Mouse (Mus musculus) Patski (cell line): Measurements from ENCODE around the gene Prok1. TPM values are rescaled to one million over a fixed set of nuclear protein-coding genes. Genes with fewer than 3 reads are reported as not detected.

Source experiments
- ATAC-seq: fragments of 100-300 bp; one replicate; pipeline ENCODE4 v1.8.0; 2021
- CTCF ChIA-PET: fragments of 350-600 bp; sonication (Branson Sonifier 250); formaldehyde crosslinking; loops from one replicate; lab custom pipeline; 2022; ENCODE audit warnings: inconsistent platforms; lab: Charles Lee
- POLR2A ChIA-PET: fragments of 350-600 bp; sonication (Branson Sonifier 250); formaldehyde crosslinking; loops from one replicate; lab custom pipeline; 2022; ENCODE audit warnings: antibody characterized with exemption, inconsistent platforms; lab: Charles Lee
- DNase-seq: peaks from one replicate; pipeline ENCODE4 v3.0.0-alpha.2; 2011; ENCODE audit warnings: low read depth, low spot score
- H3K27me3 ChIP-seq: fragments of 371-371 bp; one replicate; pipeline ENCODE4 v1.5.1; 2021
- CTCF ChIP-seq: fragments of 100-300 bp; IDR thresholded peaks from one replicate; pipeline ENCODE4 v1.5.1; 2021
- in situ Hi-C: fragments of 300-500 bp; cut with MboI; formaldehyde crosslinking; loops from 3 replicates; pipeline ENCODE4 v1.11.1; 2018; ENCODE audit warnings: low pct_unique_long_range_greater_than_20kb, mixed read lengths
- polyA plus RNA-seq: library from polyadenylated mRNA; unstranded; gene quantifications from one replicate; pipeline ENCODE4 v1.2.3, GENCODE M21; 2021

Gene Prok1
- polyA plus RNA-seq, 1 experiment from 2014 or later: not detected

DNA sequence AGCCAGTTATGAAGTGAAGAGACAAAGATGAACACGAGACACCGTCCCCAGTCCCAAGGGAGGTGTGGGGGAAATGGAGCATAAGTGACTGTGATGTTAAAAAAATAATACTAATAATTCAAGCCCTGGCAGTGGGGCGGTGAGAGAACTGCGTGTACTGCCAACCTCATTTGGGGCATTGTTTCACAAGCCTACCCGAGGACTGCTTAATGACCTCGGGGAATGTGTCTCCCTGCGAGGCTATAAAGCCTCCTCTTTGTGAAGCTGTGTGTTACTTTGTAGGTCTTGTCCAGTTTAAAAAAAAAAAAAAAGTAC lies 22.3 kb upstream of the Prok1 start:
- H3K27me3 ChIP-seq: no peaks in the 10 kb centered on the region
- ChIA-PET POLR2A (interaction anchor here (0.6 to 0.7 kb wide), 2 partner anchors 27 to 28 kb away, joined by 3 to 4 read pairs; no protein-coding TSS in a partner anchor), CTCF (interaction anchor here (1.6 to 1.9 kb wide), 2 partner anchors 11 to 20 kb away, joined by 3 to 9 read pairs; no protein-coding TSS in a partner anchor)
- no peak for TF ChIP-seq CTCF
- DNase-seq (no peak), ATAC-seq (no peak)
- in situ Hi-C loops: no loop called here

GRCm38 (mm10) chr3:107260956-107261850 lies 21.7 kb upstream of the Prok1 start:
- no peak for DNase-seq
- no peak for TF ChIP-seq CTCF
- CTCF ChIA-PET: interaction anchor here (0.7 to 1.9 kb wide), 4 partner anchors 11 to 51 kb away, joined by 3 to 9 read pairs (median 3); no protein-coding TSS in a partner anchor
- no peak for ATAC-seq
- in situ Hi-C loops: no loop called here
- POLR2A ChIA-PET: interaction anchor here (0.6 kb wide), 1 partner anchor 29 kb away, joined by 4 read pairs; no protein-coding TSS in a partner anchor
- H3K27me3 ChIP-seq: no peaks in the 10 kb centered on the region

- ATAC-seq (no peak), DNase-seq (no peak)
- H3K27me3 ChIP-seq: peaks cover under 1% of the 10 kb centered on the region
- in situ Hi-C loops: no loop called here
- no peak for TF ChIP-seq CTCF
- ChIA-PET POLR2A (interaction anchor here (0.7 kb wide), 1 partner anchor 266 kb away, joined by 3 read pairs; no protein-coding TSS in a partner anchor), CTCF (interaction anchor here (1.3 to 1.4 kb wide), 2 partner anchors 14 to 15 kb away, joined by 4 to 5 read pairs; no protein-coding TSS in a partner anchor)
Measured at GRCm38 (mm10) chr3:107257924-107258323, 18.4 kb upstream of the Prok1 start.

- H3K27me3 ChIP-seq: peaks cover 5% of the 10 kb centered on the region
- DNase-seq: no peak
- in situ Hi-C loops: no loop called here
- ATAC-seq: no peak
- ChIA-PET CTCF (interaction anchor here (1.2 to 1.4 kb wide), 5 partner anchors 14 to 205 kb away, joined by 3 to 5 read pairs (median 4); no protein-coding TSS in a partner anchor), POLR2A (interaction anchor here (1.2 kb wide), 1 partner anchor 26 kb away, joined by 4 read pairs; the partner anchor contains the start of gene A630076J17Rik)
- TF ChIP-seq CTCF: no peak
Measured at GRCm38 (mm10) chr3:107256724-107257123, 17.2 kb upstream of the Prok1 start.

DNA sequence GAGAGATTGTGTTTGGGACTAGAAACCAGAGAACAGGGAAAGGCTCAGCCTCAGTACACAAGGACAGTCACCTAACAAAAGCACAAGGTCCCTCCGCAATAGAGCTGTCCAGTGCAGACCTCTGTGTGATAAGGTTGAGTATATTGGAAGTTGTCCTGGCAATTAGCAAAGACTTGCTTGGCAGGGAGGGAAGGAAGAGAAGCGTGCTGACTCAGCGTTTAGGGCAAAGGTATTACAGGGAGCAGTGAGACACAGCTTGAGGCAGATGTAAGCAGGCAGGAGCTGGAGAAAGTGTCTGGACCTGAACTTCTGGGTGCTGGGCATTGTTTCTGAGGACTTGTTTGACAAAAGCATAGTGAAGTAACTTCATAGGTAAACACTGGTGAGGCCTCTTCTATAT lies 16.5 kb upstream of the Prok1 start:
- in situ Hi-C loops: no loop called here
- TF ChIP-seq CTCF: no peak
- ATAC-seq (no peak), DNase-seq (no peak)
- ChIA-PET POLR2A (interaction anchor here (1.2 kb wide), 1 partner anchor 26 kb away, joined by 4 read pairs; the partner anchor contains the start of gene A630076J17Rik), CTCF (interaction anchor here (1.2 to 1.4 kb wide), 5 partner anchors 13 to 206 kb away, joined by 3 to 4 read pairs (median 3); no protein-coding TSS in a partner anchor)
- peaks cover 5% of the 10 kb centered on the region for H3K27me3 ChIP-seq

GRCm38 (mm10) chr3:107253925-107254324 lies 14.4 kb upstream of the Prok1 start:
- POLR2A ChIA-PET: no interaction called here

DNA sequence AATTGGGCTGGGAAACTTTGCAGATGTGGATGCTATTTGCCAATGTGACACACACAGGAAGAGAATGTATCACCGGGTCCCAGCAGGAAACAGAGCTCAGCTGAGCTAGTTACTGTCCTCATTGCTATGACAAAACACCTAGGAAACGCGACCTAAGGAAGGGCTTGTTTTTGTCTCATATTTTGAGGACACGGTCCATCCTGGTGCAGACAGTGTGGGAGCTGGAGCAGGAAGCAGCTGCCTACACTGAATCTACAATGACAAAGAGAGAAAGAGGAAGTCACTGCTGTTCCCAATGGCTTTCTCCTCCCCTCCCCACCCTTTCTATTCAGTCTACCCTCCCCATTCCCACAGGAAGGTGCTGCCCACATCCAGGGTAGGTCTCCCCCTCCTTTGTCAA lies 12.5 kb upstream of the Prok1 start:
- in situ Hi-C loops: no loop called here
- no peak for TF ChIP-seq CTCF
- no peak for ATAC-seq
- H3K27me3 ChIP-seq: peaks cover 8% of the 10 kb centered on the region
- ChIA-PET POLR2A (no interaction called here), CTCF (interaction anchor here (1.1 to 2.4 kb wide), 3 partner anchors 11 to 19 kb away, joined by 3 to 5 read pairs (median 4); no protein-coding TSS in a partner anchor)
- DNase-seq: no peak

More at GRCm38 (mm10) chr3:107253925-107254324, 14.4 kb upstream of the Prok1 start:
- TF ChIP-seq CTCF: no peak
- peaks cover 5% of the 10 kb centered on the region for H3K27me3 ChIP-seq
- CTCF ChIA-PET: interaction anchor here (1.3 to 1.4 kb wide), 2 partner anchors 9 to 48 kb away, joined by 3 to 7 read pairs; no protein-coding TSS in a partner anchor
- in situ Hi-C loops: no loop called here
- no peak for DNase-seq
- no peak for ATAC-seq

- TF ChIP-seq CTCF: no peak
- CTCF ChIA-PET: interaction anchor here (1.1 to 2.4 kb wide), 5 partner anchors 11 to 132 kb away, joined by 4 to 9 read pairs (median 4); no protein-coding TSS in a partner anchor
- POLR2A ChIA-PET: no interaction called here
- H3K27me3 ChIP-seq: peaks cover 8% of the 10 kb centered on the region
- DNase-seq (no peak), ATAC-seq (no peak)
- in situ Hi-C loops: no loop called here
Measured at GRCm38 (mm10) chr3:107250320-107250719, 10.8 kb upstream of the Prok1 start.

- DNase-seq (no peak), ATAC-seq (no peak)
- H3K27me3 ChIP-seq: peaks cover 19% of the 10 kb centered on the region
- in situ Hi-C loops: no loop called here
- TF ChIP-seq CTCF: no peak
- CTCF ChIA-PET: interaction anchor here (1.0 to 2.2 kb wide), 2 partner anchors 15 to 213 kb away, joined by 3 to 6 read pairs; no protein-coding TSS in a partner anchor
- POLR2A ChIA-PET: no interaction called here
Measured at GRCm38 (mm10) chr3:107249042-107249441, 9.5 kb upstream of the Prok1 start.

DNA sequence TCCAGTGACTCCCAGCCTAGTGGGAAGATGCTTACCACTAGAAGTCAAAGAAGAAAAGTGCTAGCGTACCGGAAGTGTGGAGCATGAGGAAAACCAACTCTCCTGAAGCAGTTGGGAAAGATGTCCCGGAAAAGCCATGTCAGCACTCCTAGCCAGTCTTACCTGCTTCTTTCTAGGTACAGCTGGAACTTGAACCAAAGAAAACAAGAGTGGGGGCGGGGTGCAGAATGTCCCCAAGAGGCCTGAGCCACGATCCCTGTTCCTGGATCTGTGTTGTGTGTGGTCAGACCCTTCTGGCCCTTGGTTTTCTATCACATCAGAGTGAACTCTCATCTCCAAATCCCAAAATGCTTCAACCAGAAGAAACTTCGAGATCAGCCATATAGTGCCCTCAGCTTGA lies 7.4 kb upstream of the Prok1 start:
- no peak for TF ChIP-seq CTCF
- DNase-seq (no peak), ATAC-seq (no peak)
- H3K27me3 ChIP-seq: peaks cover 25% of the 10 kb centered on the region
- ChIA-PET CTCF (interaction anchor here (1.1 kb wide), 1 partner anchor 13 kb away, joined by 3 read pairs; no protein-coding TSS in a partner anchor), POLR2A (no interaction called here)
- in situ Hi-C loops: no loop called here
